Mouse (Mus musculus) limb, embryonic 15.5 days (tissue): Measurements from ENCODE around the gene Ppp2r5b. TPM values are rescaled to one million over a fixed set of nuclear protein-coding genes. Genes with fewer than 3 reads are reported as not detected.

ENCODE experiments used
- ATAC-seq: fragments of 200-750 bp; cut with Nextera tagmentation; 2 replicates; pipeline ENCODE4 v1.8.0; 2017; ENCODE audit warnings: low read depth, moderate TSS enrichment; ENCODE audit not compliant: insufficient number of reproducible peaks, low FRiP score, low TSS enrichment
- H3K27ac ChIP-seq: fragments of 300-500 bp; sonication (generic); 2 replicates; pipeline ENCODE4 v1.5.1; 2015; ENCODE audit warnings: moderate library complexity, mild to moderate bottlenecking, inconsistent platforms
- H3K27me3 ChIP-seq: fragments of 300-500 bp; sonication (generic); 2 replicates; pipeline ENCODE4 v1.6.1; 2015; ENCODE audit warnings: inconsistent platforms
- H3K36me3 ChIP-seq: fragments of 300-500 bp; sonication (generic); 2 replicates; pipeline ENCODE4 v1.6.1; 2015; ENCODE audit warnings: inconsistent platforms
- H3K4me1 ChIP-seq: fragments of 300-500 bp; sonication (generic); 2 replicates; pipeline ENCODE4 v1.6.1; 2015; ENCODE audit warnings: inconsistent platforms
- H3K4me2 ChIP-seq: fragments of 300-500 bp; sonication (generic); 2 replicates; pipeline ENCODE4 v1.6.1; 2015; ENCODE audit warnings: mild to moderate bottlenecking, inconsistent platforms
- H3K4me3 ChIP-seq: fragments of 300-500 bp; sonication (generic); 2 replicates; pipeline ENCODE4 v1.5.1; 2015; ENCODE audit warnings: mild to moderate bottlenecking, inconsistent platforms
- H3K9ac ChIP-seq: fragments of 300-500 bp; sonication (generic); 2 replicates; pipeline ENCODE4 v1.6.1; 2015; ENCODE audit warnings: inconsistent platforms
- H3K9me3 ChIP-seq: fragments of 300-500 bp; sonication (generic); 2 replicates; pipeline ENCODE4 v1.6.1; 2016; ENCODE audit warnings: inconsistent platforms
- WGBS: fragments of 180-500 bp; shearing (Covaris S2); methylation state at CpG from one replicate; pipeline ENCODE4 v1.1.7; 2015; 5-methylcytosine and 5-hydroxymethylcytosine counted together
- polyA plus RNA-seq: library from polyadenylated mRNA; unstranded; fragments of >200 nt; fragmentation: Nextera tagmentation; extraction: Ambion mirVana; gene quantifications from 2 replicates; pipeline ENCODE4 v1.2.1, GENCODE M21; 2015

The Ppp2r5b gene
- polyA plus RNA-seq, 1 experiment from 2014 or later, result 26.1 TPM

DNA sequence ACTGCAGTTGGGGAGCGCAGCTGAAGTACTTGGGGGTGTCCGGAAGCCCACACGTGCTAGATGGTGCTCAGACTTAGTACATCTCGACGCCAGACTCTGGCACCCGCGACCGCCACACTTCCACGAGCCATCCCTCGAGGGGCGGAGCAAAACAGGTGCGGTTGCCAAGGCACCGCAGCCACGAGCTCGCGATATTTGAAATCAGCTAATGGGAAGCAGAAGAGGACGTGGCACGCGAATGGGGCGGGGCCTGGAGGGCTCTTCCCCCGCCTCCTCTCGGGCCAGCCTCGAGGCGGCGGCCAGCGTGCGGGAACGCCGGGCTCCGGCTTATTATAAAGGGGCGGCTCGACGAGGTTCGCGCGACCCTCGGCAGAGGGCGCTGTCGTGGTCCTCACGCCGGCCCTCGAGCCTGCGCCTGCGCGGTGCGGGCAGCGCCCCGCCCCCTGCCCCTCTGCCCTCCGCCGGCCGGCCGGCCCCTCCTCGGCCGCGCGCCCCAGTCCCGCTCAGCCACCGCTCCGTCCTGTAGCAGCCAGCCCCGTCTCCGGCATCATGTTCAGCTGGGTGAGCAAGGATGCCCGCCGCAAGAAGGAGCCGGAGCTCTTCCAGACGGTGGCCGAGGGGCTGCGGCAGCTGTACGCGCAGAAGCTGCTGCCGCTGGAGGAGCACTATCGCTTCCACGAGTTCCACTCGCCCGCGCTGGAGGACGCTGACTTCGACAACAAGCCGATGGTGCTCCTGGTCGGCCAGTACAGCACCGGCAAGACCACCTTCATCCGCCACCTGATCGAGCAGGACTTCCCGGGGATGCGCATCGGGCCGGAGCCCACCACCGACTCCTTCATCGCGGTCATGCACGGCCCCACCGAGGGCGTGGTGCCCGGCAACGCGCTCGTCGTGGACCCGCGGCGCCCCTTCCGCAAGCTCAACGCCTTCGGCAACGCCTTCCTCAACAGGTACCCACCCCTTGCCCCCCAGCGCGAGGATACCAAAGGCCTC is 41.1 kb upstream of the Ppp2r5b start, which contains the start of gene Ehd1:
Gene Ehd1, plus strand, starts transcription at position 300 of the 996 bp plus-strand sequence.
- WGBS, result under 1% methylated on average over 104 of the region's 106 CpGs
- peaks cover 25% of the 10 kb centered on the region for H3K36me3 ChIP-seq
- peak within 1 kb of the TSS; percentile 90 for H3K27ac ChIP-seq
- peak within 1 kb of the TSS; percentile 85 for H3K4me3 ChIP-seq
- peak within 1 kb of the TSS; percentile 58 for H3K9ac ChIP-seq
- H3K27me3 ChIP-seq, result no peaks in the 10 kb centered on the region
- peak within 1 kb of the TSS; percentile 97 for H3K4me2 ChIP-seq
- peaks cover 54% of the 10 kb centered on the region for H3K4me1 ChIP-seq
- H3K9me3 ChIP-seq, result no peaks in the 10 kb centered on the region
- ATAC-seq, result peak; percentile 96

DNA sequence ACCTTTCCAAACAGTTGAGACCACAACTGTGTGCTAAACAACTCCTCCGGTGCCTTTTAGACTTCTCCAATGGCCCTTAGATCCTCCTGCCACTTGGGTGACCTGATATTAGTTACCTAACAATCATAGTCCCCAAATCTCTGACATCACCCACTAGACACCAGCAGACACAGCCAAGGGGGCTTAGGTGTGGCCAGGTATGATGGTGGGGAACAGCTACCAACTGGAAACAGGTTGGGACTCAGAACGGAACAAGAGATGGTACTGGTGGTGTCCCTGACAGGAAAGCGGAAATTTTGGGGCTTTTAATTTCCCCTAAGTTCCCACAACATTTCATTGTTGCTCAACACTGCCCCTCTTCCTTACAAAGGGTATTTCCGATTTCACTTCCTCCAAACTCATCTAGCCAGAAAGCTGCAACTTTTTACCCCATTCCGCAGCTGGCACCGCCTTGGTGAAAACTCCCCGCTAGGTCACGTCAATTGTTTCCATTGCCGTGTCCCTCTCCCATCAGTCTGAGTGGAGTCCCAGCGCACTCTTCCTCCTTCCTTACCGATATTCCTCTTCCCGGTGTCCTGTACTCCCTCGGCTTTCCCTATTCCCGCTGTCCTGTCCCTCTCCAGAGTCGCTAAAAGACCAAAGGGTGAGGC is 40.2 kb upstream of the Ppp2r5b start:
- Histone ChIP-seq H3K4me1 (peaks cover 51% of the 10 kb centered on the region), H3K9me3 (no peaks in the 10 kb centered on the region), H3K36me3 (peaks cover 16% of the 10 kb centered on the region), H3K27ac (peak overlapping the region; percentile 90), H3K27me3 (no peaks in the 10 kb centered on the region), H3K4me3 (peak overlapping the region; percentile 85), H3K9ac (peak overlapping the region; percentile 47; the same call in 1 of the 2 replicates), H3K4me2 (peak overlapping the region; percentile 97)
- 7% methylated on average over 15 of the region's 15 CpGs for WGBS
- no peak for ATAC-seq

GRCm38 (mm10) chr19:6273998-6274608 is 38.4 kb upstream of the Ppp2r5b start:
- no peak for ATAC-seq
- no peak overlapping the region for H3K27ac ChIP-seq
- H3K36me3 ChIP-seq, result no peaks in the 10 kb centered on the region
- H3K9ac ChIP-seq, result no peak overlapping the region
- H3K4me2 ChIP-seq, result no peak overlapping the region
- no peaks in the 10 kb centered on the region for H3K9me3 ChIP-seq
- no peak overlapping the region for H3K4me3 ChIP-seq
- 83% methylated on average over 13 of the region's 13 CpGs for WGBS
- H3K27me3 ChIP-seq, result no peaks in the 10 kb centered on the region
- H3K4me1 ChIP-seq, result peaks cover 33% of the 10 kb centered on the region

DNA sequence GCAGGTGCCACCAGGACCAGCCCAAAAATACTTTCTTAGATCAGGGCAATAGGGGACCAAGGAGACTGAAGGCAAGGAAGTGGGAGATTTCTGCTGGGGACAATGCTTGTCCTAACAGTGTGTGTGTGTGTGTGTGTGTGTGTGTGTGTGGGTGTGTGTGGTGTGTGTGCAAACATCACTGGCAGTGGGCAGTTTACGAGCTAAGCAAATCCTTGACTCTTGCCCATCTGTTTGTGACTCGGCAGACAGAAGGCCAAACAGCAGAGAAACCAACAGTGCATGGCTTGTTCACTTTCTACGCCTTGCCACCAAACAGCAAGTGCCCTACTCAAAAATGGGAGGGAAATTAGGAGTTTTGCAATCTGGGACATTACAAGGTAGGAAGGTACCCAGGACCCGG is 37.9 kb upstream of the Ppp2r5b start:
- WGBS, result 72% methylated on average over 4 of the region's 4 CpGs
- Histone ChIP-seq H3K36me3 (no peaks in the 10 kb centered on the region), H3K27ac (no peak overlapping the region), H3K9me3 (no peaks in the 10 kb centered on the region), H3K9ac (no peak overlapping the region), H3K4me3 (no peak overlapping the region), H3K4me1 (peaks cover 28% of the 10 kb centered on the region), H3K27me3 (no peaks in the 10 kb centered on the region), H3K4me2 (no peak overlapping the region)
- ATAC-seq, result no peak

DNA sequence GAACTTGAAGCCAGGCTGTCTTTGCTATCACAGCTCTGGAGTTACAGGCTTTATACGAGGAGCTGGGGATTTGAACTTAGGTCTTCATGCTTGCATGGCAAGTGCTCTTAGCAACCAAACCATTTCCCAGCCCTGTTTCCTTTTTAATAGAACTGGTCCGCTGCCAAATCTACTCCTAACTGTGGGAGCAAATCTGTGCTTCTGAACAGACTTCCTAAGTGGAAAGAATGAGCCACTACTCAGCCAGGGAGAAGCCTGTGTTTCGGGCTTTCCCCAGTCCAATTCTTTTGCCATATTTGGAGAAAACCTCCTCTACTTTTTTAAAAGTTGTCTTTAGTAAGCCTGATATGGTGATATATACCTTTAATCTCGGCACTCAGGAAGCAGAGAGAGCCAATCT is 37.1 kb upstream of the Ppp2r5b start:
- Histone ChIP-seq H3K36me3 (no peaks in the 10 kb centered on the region), H3K4me2 (no peak overlapping the region), H3K4me3 (no peak overlapping the region), H3K4me1 (peaks cover 26% of the 10 kb centered on the region), H3K27me3 (no peaks in the 10 kb centered on the region), H3K9me3 (no peaks in the 10 kb centered on the region), H3K9ac (no peak overlapping the region), H3K27ac (peak overlapping the region; percentile 59)
- WGBS, result 65% methylated on average over 4 of the region's 4 CpGs
- ATAC-seq, result no peak

DNA sequence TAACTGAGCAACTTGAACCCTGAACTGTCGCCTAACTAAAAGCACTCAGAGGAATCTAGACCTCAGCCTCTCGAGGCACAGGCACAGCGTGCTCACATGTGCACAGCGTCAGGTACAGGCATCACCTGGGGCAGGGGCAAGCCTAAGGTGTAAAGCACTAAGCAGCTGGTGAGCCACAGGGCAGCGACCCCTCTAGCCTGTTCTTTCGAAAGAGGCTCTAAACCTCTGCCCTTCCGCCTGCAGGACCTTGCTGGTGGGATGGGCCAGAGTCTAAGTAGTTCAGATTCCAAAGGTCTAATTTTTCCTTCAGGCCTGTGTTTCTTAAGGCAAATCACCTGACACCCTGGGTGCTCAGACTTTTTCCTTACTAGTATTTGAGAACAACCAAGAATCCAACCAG is 36.4 kb upstream of the Ppp2r5b start:
- Histone ChIP-seq H3K27me3 (no peaks in the 10 kb centered on the region), H3K9ac (no peak overlapping the region), H3K4me1 (peaks cover 28% of the 10 kb centered on the region), H3K4me2 (no peak overlapping the region), H3K27ac (no peak overlapping the region), H3K9me3 (no peaks in the 10 kb centered on the region), H3K4me3 (no peak overlapping the region), H3K36me3 (no peaks in the 10 kb centered on the region)
- no peak for ATAC-seq
- WGBS, result 67% methylated on average over 7 of the region's 7 CpGs

- H3K4me2 ChIP-seq, result no peak overlapping the region
- no peaks in the 10 kb centered on the region for H3K27me3 ChIP-seq
- 43% methylated on average over 8 of the region's 8 CpGs for WGBS
- no peak overlapping the region for H3K27ac ChIP-seq
- no peaks in the 10 kb centered on the region for H3K9me3 ChIP-seq
- H3K36me3 ChIP-seq, result no peaks in the 10 kb centered on the region
- H3K4me1 ChIP-seq, result peaks cover 27% of the 10 kb centered on the region
- no peak for ATAC-seq
- no peak overlapping the region for H3K4me3 ChIP-seq
- H3K9ac ChIP-seq, result no peak overlapping the region
These were observed 35.5 kb upstream of the Ppp2r5b start for GRCm38 (mm10) chr19:6271206-6271605.

DNA sequence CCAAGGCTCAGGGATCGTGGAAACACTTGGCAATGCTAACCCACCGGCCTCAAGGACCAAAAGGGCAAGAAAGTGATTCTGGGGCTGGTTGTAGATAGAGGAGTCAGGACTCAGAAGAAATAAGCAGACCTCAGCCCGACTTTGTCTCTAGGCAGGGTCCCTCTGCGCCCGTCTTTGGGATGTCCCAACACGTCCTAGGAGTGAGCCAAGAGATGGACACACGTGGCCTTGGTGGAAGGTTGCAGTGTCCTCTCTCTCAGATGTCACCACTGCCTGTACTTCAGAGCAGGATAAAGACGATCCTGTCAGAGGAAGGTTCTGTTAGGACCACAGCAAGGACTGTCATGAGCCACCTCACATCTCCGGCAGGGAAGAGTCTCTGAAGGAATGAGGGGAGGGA is 35.0 kb upstream of the Ppp2r5b start:
- 63% methylated on average over 9 of the region's 9 CpGs for WGBS
- no peak overlapping the region for H3K9ac ChIP-seq
- ATAC-seq, result no peak

GRCm38 (mm10) chr19:6269798-6270475 is 34.3 kb upstream of the Ppp2r5b start:
- no peak overlapping the region for H3K9ac ChIP-seq

More for the DNA sequence above, 35.0 kb upstream of the Ppp2r5b start:
- H3K9me3 ChIP-seq, result no peaks in the 10 kb centered on the region
- H3K4me3 ChIP-seq, result no peak overlapping the region
- H3K27ac ChIP-seq, result no peak overlapping the region
- H3K36me3 ChIP-seq, result no peaks in the 10 kb centered on the region
- H3K27me3 ChIP-seq, result no peaks in the 10 kb centered on the region
- peaks cover 21% of the 10 kb centered on the region for H3K4me1 ChIP-seq
- no peak overlapping the region for H3K4me2 ChIP-seq

DNA sequence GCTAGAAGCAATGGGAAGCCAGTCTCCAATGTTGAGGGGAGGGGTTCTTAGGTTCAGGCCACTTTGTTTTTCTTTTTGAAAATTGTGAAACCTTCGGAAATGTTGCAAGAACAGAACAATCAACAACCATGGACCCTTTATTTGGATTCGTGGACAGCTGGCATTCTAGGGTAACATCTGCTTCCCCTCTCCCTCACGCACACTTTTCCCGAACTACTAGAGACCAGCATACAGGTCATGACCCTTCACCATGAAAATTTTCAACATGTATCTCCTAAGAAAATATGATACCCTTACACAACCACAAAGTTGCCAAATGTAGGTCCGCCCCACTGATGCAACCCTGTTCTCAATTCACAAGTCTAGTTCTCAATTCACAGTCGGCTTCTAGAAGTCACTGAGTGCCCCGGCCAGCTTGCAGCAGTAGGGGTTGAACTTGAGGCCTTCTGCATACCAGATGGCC is 33.0 kb upstream of the Ppp2r5b start:
- WGBS, result 77% methylated on average over 7 of the region's 7 CpGs
- H3K4me1 ChIP-seq, result peaks cover 17% of the 10 kb centered on the region
- no peaks in the 10 kb centered on the region for H3K9me3 ChIP-seq
- no peak overlapping the region for H3K4me2 ChIP-seq
- H3K9ac ChIP-seq, result no peak overlapping the region
- H3K27me3 ChIP-seq, result no peaks in the 10 kb centered on the region
- H3K27ac ChIP-seq, result no peak overlapping the region
- no peaks in the 10 kb centered on the region for H3K36me3 ChIP-seq
- H3K4me3 ChIP-seq, result no peak overlapping the region
- ATAC-seq, result no peak

More at GRCm38 (mm10) chr19:6269798-6270475, 34.3 kb upstream of the Ppp2r5b start:
- H3K9me3 ChIP-seq, result no peaks in the 10 kb centered on the region
- no peaks in the 10 kb centered on the region for H3K36me3 ChIP-seq
- H3K4me1 ChIP-seq, result peaks cover 16% of the 10 kb centered on the region
- no peak for ATAC-seq
- H3K4me3 ChIP-seq, result no peak overlapping the region
- no peaks in the 10 kb centered on the region for H3K27me3 ChIP-seq
- H3K4me2 ChIP-seq, result no peak overlapping the region
- WGBS, result 81% methylated on average over 8 of the region's 8 CpGs
- no peak overlapping the region for H3K27ac ChIP-seq

DNA sequence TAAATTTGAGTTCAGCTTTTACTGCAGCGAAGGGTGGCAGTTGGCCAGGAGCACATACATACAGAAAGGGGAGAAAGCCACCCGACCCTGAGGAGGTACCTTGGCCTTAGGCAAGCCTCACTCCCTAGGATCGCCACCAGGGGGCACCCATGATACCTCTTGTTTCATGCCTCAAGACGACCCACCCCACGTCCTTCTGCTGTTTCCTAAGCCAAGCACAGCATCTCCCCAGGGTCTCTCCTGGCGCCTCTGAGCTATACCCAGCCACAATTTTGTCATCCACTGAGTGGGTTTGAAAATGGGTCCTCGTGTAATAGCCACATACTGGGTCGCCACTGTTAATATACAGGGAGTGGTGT is 32.5 kb upstream of the Ppp2r5b start:
- 10% methylated on average over 8 of the region's 8 CpGs for WGBS
- no peak for ATAC-seq
- H3K4me1 ChIP-seq, result peaks cover 17% of the 10 kb centered on the region
- no peaks in the 10 kb centered on the region for H3K9me3 ChIP-seq
- no peaks in the 10 kb centered on the region for H3K27me3 ChIP-seq
- H3K36me3 ChIP-seq, result no peaks in the 10 kb centered on the region
- no peak overlapping the region for H3K27ac ChIP-seq
- H3K4me3 ChIP-seq, result no peak overlapping the region
- no peak overlapping the region for H3K9ac ChIP-seq
- H3K4me2 ChIP-seq, result no peak overlapping the region
